Mouse (Mus musculus): ENCODE measurements around the gene Ccpg1os. TPM values are rescaled to one million over a fixed set of nuclear protein-coding genes. Genes with fewer than 3 reads are reported as not detected.

The Ccpg1os gene
- polyA plus RNA-seq, 1 experiment, result 4.7 TPM

GRCm38 (mm10) chr9:73014724-73015123, 29.5 kb upstream of the Ccpg1os start:
- 91% methylated on average over 13 of the region's 13 CpGs for WGBS

GRCm38 (mm10) chr9:73012629-73013028, 27.4 kb upstream of the Ccpg1os start:
- H3K27ac ChIP-seq (ENCODE audit: control insufficient read depth, insufficient read depth, low read depth, low read length, poor library complexity), result no peak overlapping the region
- WGBS, result 85% methylated on average over 4 of the region's 4 CpGs
- H3K4me1 ChIP-seq (ENCODE audit: control insufficient read depth, insufficient read depth, low read length), result no peaks in the 10 kb centered on the region
- TF ChIP-seq CTCF (IDR thresholded peaks at IDR 0.05; ENCODE audit: control insufficient read depth, insufficient read depth, low read length) (no peak), POLR2A (IDR thresholded peaks at IDR 0.05; ENCODE audit: borderline replicate concordance, control insufficient read depth, low read depth, low read length) (no peak)
- no peak overlapping the region for H3K4me3 ChIP-seq (replicated peaks; ENCODE audit: control insufficient read depth, low read depth, low read length)

More at GRCm38 (mm10) chr9:73014724-73015123, 29.5 kb upstream of the Ccpg1os start:
- H3K4me1 ChIP-seq (ENCODE audit: control insufficient read depth, insufficient read depth, low read length), result no peaks in the 10 kb centered on the region
- no peak overlapping the region for H3K27ac ChIP-seq (ENCODE audit: control insufficient read depth, insufficient read depth, low read depth, low read length, poor library complexity)
- no peak overlapping the region for H3K4me3 ChIP-seq (replicated peaks; ENCODE audit: control insufficient read depth, low read depth, low read length)
- TF ChIP-seq CTCF (IDR thresholded peaks at IDR 0.05; ENCODE audit: control insufficient read depth, insufficient read depth, low read length) (no peak), POLR2A (IDR thresholded peaks at IDR 0.05; ENCODE audit: borderline replicate concordance, control insufficient read depth, low read depth, low read length) (no peak)

GRCm38 (mm10) chr9:73008384-73008783, 23.2 kb upstream of the Ccpg1os start:
- 14% methylated on average over 3 of the region's 3 CpGs for WGBS
- Histone ChIP-seq H3K4me1 (ENCODE audit: control insufficient read depth, insufficient read depth, low read length) (no peaks in the 10 kb centered on the region; the same call in 1 of the 2 replicates), H3K27ac (ENCODE audit: control insufficient read depth, insufficient read depth, low read depth, low read length, poor library complexity) (no peak overlapping the region), H3K4me3 (replicated peaks; ENCODE audit: control insufficient read depth, low read depth, low read length) (no peak overlapping the region)
- TF ChIP-seq CTCF (IDR thresholded peaks at IDR 0.05; ENCODE audit: control insufficient read depth, insufficient read depth, low read length) (no peak), POLR2A (IDR thresholded peaks at IDR 0.05; ENCODE audit: borderline replicate concordance, control insufficient read depth, low read depth, low read length) (no peak)

- H3K4me1 ChIP-seq (ENCODE audit: control insufficient read depth, insufficient read depth, low read length), result no peaks in the 10 kb centered on the region; the same call in 1 of the 2 replicates
- TF ChIP-seq CTCF (IDR thresholded peaks at IDR 0.05; ENCODE audit: control insufficient read depth, insufficient read depth, low read length), result no peak
- TF ChIP-seq POLR2A (IDR thresholded peaks at IDR 0.05; ENCODE audit: borderline replicate concordance, control insufficient read depth, low read depth, low read length), result no peak
- no peak overlapping the region for H3K27ac ChIP-seq (ENCODE audit: control insufficient read depth, insufficient read depth, low read depth, low read length, poor library complexity)
- no peak overlapping the region for H3K4me3 ChIP-seq (replicated peaks; ENCODE audit: control insufficient read depth, low read depth, low read length)
- 90% methylated on average over 3 of the region's 3 CpGs for WGBS
Observed at GRCm38 (mm10) chr9:73006175-73006574, 21.0 kb upstream of the Ccpg1os start.

- WGBS, result 66% methylated on average over 6 of the region's 6 CpGs
- no peaks in the 10 kb centered on the region; the same call in 1 of the 2 replicates for H3K4me1 ChIP-seq (ENCODE audit: control insufficient read depth, insufficient read depth, low read length)
- no peak overlapping the region for H3K27ac ChIP-seq (ENCODE audit: control insufficient read depth, insufficient read depth, low read depth, low read length, poor library complexity)
- TF ChIP-seq CTCF (IDR thresholded peaks at IDR 0.05; ENCODE audit: control insufficient read depth, insufficient read depth, low read length), result no peak
- no peak for TF ChIP-seq POLR2A (IDR thresholded peaks at IDR 0.05; ENCODE audit: borderline replicate concordance, control insufficient read depth, low read depth, low read length)
- no peak overlapping the region for H3K4me3 ChIP-seq (replicated peaks; ENCODE audit: control insufficient read depth, low read depth, low read length)
Observed at GRCm38 (mm10) chr9:73005106-73005505, 19.9 kb upstream of the Ccpg1os start.

- WGBS, result 90% methylated on average over 8 of the region's 8 CpGs
- H3K4me3 ChIP-seq (replicated peaks; ENCODE audit: control insufficient read depth, low read depth, low read length), result no peak overlapping the region
- H3K27ac ChIP-seq (ENCODE audit: control insufficient read depth, insufficient read depth, low read depth, low read length, poor library complexity), result no peak overlapping the region
- no peak for TF ChIP-seq CTCF (IDR thresholded peaks at IDR 0.05; ENCODE audit: control insufficient read depth, insufficient read depth, low read length)
- TF ChIP-seq POLR2A (IDR thresholded peaks at IDR 0.05; ENCODE audit: borderline replicate concordance, control insufficient read depth, low read depth, low read length), result no peak
- no peaks in the 10 kb centered on the region; the same call in 1 of the 2 replicates for H3K4me1 ChIP-seq (ENCODE audit: control insufficient read depth, insufficient read depth, low read length)
Observed at GRCm38 (mm10) chr9:73004076-73004475, 18.9 kb upstream of the Ccpg1os start.

GRCm38 (mm10) chr9:73002177-73002576, 17.0 kb upstream of the Ccpg1os start:
- WGBS, result 79% methylated on average over 3 of the region's 3 CpGs
- Histone ChIP-seq H3K4me1 (ENCODE audit: control insufficient read depth, insufficient read depth, low read length) (no peaks in the 10 kb centered on the region; the same call in 1 of the 2 replicates), H3K4me3 (replicated peaks; ENCODE audit: control insufficient read depth, low read depth, low read length) (no peak overlapping the region), H3K27ac (ENCODE audit: control insufficient read depth, insufficient read depth, low read depth, low read length, poor library complexity) (no peak overlapping the region)
- TF ChIP-seq CTCF (IDR thresholded peaks at IDR 0.05; ENCODE audit: control insufficient read depth, insufficient read depth, low read length), result no peak
- TF ChIP-seq POLR2A (IDR thresholded peaks at IDR 0.05; ENCODE audit: borderline replicate concordance, control insufficient read depth, low read depth, low read length), result no peak

GRCm38 (mm10) chr9:73001314-73002011, 16.3 kb upstream of the Ccpg1os start:
- Histone ChIP-seq H3K4me3 (replicated peaks; ENCODE audit: control insufficient read depth, low read depth, low read length) (no peak overlapping the region), H3K27ac (ENCODE audit: control insufficient read depth, insufficient read depth, low read depth, low read length, poor library complexity) (peak overlapping the region; percentile 73; the same call in 1 of the 2 replicates), H3K4me1 (ENCODE audit: control insufficient read depth, insufficient read depth, low read length) (no peaks in the 10 kb centered on the region; the same call in 1 of the 2 replicates)
- WGBS, result 67% methylated on average over 13 of the region's 13 CpGs
- no peak for TF ChIP-seq CTCF (IDR thresholded peaks at IDR 0.05; ENCODE audit: control insufficient read depth, insufficient read depth, low read length)
- no peak for TF ChIP-seq POLR2A (IDR thresholded peaks at IDR 0.05; ENCODE audit: borderline replicate concordance, control insufficient read depth, low read depth, low read length)

Data from bone marrow, adult 2 months (tissue).